Mouse (Mus musculus): Measurements from ENCODE around the gene Ccdc142. TPM values are rescaled to one million over a fixed set of nuclear protein-coding genes. Genes with fewer than 3 reads are reported as not detected.

The Ccdc142 gene
- total RNA-seq, 2 experiments from 2014 or later = 2.4 to 7.9 TPM

GRCm38 (mm10) chr6:83117616-83118015 is 16.2 kb downstream of the Ccdc142 start:
- DNase-seq = peak; percentile 35

GRCm38 (mm10) chr6:83118369-83118768 is 17.0 kb downstream of the Ccdc142 start:
- no peak for DNase-seq

GRCm38 (mm10) chr6:83118825-83119733 is 17.7 kb downstream of the Ccdc142 start:
- DNase-seq = no peak

- DNase-seq = peak; percentile 58
These were observed 18.3 kb downstream of the Ccdc142 start for GRCm38 (mm10) chr6:83119734-83120051.

- DNase-seq = peak; percentile 94
These were observed 19.8 kb downstream of the Ccdc142 start, which contains the start of gene Wbp1 for GRCm38 (mm10) chr6:83120930-83121862. Gene Wbp1, minus strand, starts transcription at chr6:83121559.

GRCm38 (mm10) chr6:83121863-83122710 is 20.7 kb downstream of the Ccdc142 start:
- peak; percentile 34 for DNase-seq

GRCm38 (mm10) chr6:83122961-83123360 is 21.6 kb downstream of the Ccdc142 start:
- no peak for DNase-seq

GRCm38 (mm10) chr6:83124851-83125312 is 23.5 kb downstream of the Ccdc142 start:
- peak; percentile 93 for DNase-seq

GRCm38 (mm10) chr6:83125331-83125730 is 23.9 kb downstream of the Ccdc142 start, which contains the start of gene Ino80b:
Gene Ino80b, minus strand, starts transcription at chr6:83125431.
- no peak for DNase-seq

- no peak for DNase-seq
These were observed 26.0 kb downstream of the Ccdc142 start for GRCm38 (mm10) chr6:83127419-83127818.

GRCm38 (mm10) chr6:83131469-83132034 is 30.2 kb downstream of the Ccdc142 start:
- no peak for DNase-seq

GRCm38 (mm10) chr6:83132176-83132919 is 30.9 kb downstream of the Ccdc142 start:
- no peak for DNase-seq

GRCm38 (mm10) chr6:83134226-83134625 is 32.8 kb downstream of the Ccdc142 start:
- DNase-seq = no peak

GRCm38 (mm10) chr6:83134951-83135513 is 33.6 kb downstream of the Ccdc142 start, which contains the start of gene Rtkn:
Gene Rtkn, plus strand, starts transcription at chr6:83135463.
- DNase-seq = no peak

GRCm38 (mm10) chr6:83135571-83136161 is 34.3 kb downstream of the Ccdc142 start:
- DNase-seq = peak; percentile 68

- no peak for DNase-seq
These were observed 35.0 kb downstream of the Ccdc142 start for GRCm38 (mm10) chr6:83136291-83136880.

GRCm38 (mm10) chr6:83136881-83137575 is 35.6 kb downstream of the Ccdc142 start:
- peak; percentile 80 for DNase-seq

- peak; percentile 95 for DNase-seq
These were observed 36.2 kb downstream of the Ccdc142 start for GRCm38 (mm10) chr6:83137576-83137950.

- DNase-seq = peak; percentile 48
These were observed 36.7 kb downstream of the Ccdc142 start for GRCm38 (mm10) chr6:83138056-83138455.
